Mouse (Mus musculus) stomach, embryonic 16.5 days (tissue): ENCODE measurements around the gene Fhad1. TPM values are rescaled to one million over a fixed set of nuclear protein-coding genes. Genes with fewer than 3 reads are reported as not detected.

Experiments used
- ATAC-seq: fragments of 200-750 bp; cut with Nextera tagmentation; 2 replicates; pipeline ENCODE4 v1.8.0; 2017; ENCODE audit warnings: moderate number of reproducible peaks, moderate TSS enrichment; ENCODE audit not compliant: insufficient read depth, low FRiP score
- H3K27ac ChIP-seq: fragments of 300-500 bp; sonication (generic); 2 replicates; pipeline ENCODE4 v1.5.1; 2014; ENCODE audit warnings: low read length
- H3K27me3 ChIP-seq: fragments of 300-500 bp; sonication (generic); 2 replicates; pipeline ENCODE4 v1.6.1; 2014; ENCODE audit warnings: low read length, control low read depth, mixed read lengths; ENCODE audit not compliant: control insufficient read depth, insufficient read depth
- H3K36me3 ChIP-seq: fragments of 300-500 bp; sonication (generic); 2 replicates; pipeline ENCODE4 v1.6.1; 2014; ENCODE audit warnings: low read length; ENCODE audit not compliant: control insufficient read depth, insufficient read depth
- H3K4me1 ChIP-seq: fragments of 300-500 bp; sonication (generic); 2 replicates; pipeline ENCODE4 v1.6.1; 2014; ENCODE audit warnings: low read length, control low read depth, mixed read lengths; ENCODE audit not compliant: control insufficient read depth, insufficient read depth
- H3K4me2 ChIP-seq: fragments of 300-500 bp; sonication (generic); 2 replicates; pipeline ENCODE4 v1.6.1; 2014; ENCODE audit warnings: low read depth, low read length, mixed read lengths
- H3K4me3 ChIP-seq: fragments of 300-500 bp; sonication (generic); replicated peaks from 2 replicates; pipeline ENCODE4 v1.5.1; 2014; ENCODE audit warnings: mild to moderate bottlenecking, low read length
- H3K9ac ChIP-seq: fragments of 300-500 bp; sonication (generic); 2 replicates; pipeline ENCODE4 v1.6.1; 2014; ENCODE audit warnings: low read length
- H3K9me3 ChIP-seq: fragments of 300-500 bp; sonication (generic); replicated peaks from 2 replicates; pipeline ENCODE4 v1.6.1; 2016; ENCODE audit warnings: low read length, control low read depth; ENCODE audit not compliant: control insufficient read depth
- WGBS: fragments of 180-500 bp; shearing (Covaris S2); extraction: QIAGEN DNeasy Blood & Tissue Kit; methylation state at CpG from one replicate; pipeline ENCODE4 v1.1.7; 2014; 5-methylcytosine and 5-hydroxymethylcytosine counted together
- polyA plus RNA-seq: library from polyadenylated mRNA; unstranded; fragments of >200 nt; fragmentation: Nextera tagmentation; extraction: Ambion mirVana; gene quantifications from 2 replicates; pipeline ENCODE4 v1.2.1, GENCODE M21; 2015

Fhad1 gene
- polyA plus RNA-seq, 1 experiment from 2014 or later = 5.3 TPM

DNA sequence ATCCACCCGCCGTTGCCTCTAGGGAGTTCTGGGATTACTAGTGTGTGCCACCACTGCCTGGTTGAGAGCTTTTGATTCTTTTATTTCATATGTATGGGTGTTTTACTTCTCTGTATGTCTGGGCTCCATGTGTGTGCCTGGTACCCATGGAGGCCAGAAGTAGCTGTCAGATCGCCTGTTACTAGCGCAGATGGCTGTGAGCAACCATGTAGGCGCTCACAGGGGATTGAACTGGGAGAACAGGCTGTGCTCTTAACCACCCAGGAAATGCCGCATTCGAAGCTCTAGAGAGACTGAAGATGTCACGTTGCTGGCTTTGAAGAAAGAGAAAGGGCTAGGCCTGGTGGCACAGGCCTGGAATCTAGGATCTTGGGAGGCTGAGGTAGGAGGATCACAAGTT is 73.6 kb downstream of the Fhad1 start:
- H3K9me3 ChIP-seq = no peaks in the 10 kb centered on the region
- H3K4me3 ChIP-seq = no peak overlapping the region
- no peaks in the 10 kb centered on the region for H3K27me3 ChIP-seq
- H3K4me2 ChIP-seq = no peak overlapping the region
- no peak for ATAC-seq
- no peaks in the 10 kb centered on the region for H3K36me3 ChIP-seq
- peaks cover 8% of the 10 kb centered on the region; the same call in 1 of the 2 replicates for H3K4me1 ChIP-seq
- no peak overlapping the region for H3K9ac ChIP-seq
- H3K27ac ChIP-seq = no peak overlapping the region
- 80% methylated on average over 8 of the region's 8 CpGs for WGBS

DNA sequence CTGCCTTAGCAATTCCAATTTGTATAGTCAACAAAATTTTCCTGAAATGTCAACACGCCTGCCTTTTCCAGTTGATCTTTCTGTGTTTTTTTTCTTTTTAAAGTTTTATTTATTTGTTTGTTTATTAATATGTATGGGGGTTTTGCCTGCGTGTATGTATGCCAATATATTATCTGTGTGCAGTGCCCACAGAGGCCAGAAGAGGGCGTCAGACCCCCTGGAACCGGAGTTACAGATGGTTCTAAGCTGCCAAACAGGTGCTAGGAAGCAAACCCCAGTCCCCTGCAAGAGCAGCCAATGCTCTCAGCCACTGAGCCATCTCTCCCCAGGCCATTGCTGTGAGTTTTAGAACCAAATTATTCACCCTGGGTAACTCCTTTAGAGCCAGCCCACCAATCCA is 76.3 kb downstream of the Fhad1 start:
- Histone ChIP-seq H3K4me1 (peaks cover 8% of the 10 kb centered on the region; the same call in 1 of the 2 replicates), H3K27me3 (no peaks in the 10 kb centered on the region), H3K4me3 (no peak overlapping the region), H3K36me3 (no peaks in the 10 kb centered on the region), H3K4me2 (no peak overlapping the region), H3K9me3 (no peaks in the 10 kb centered on the region), H3K9ac (no peak overlapping the region), H3K27ac (no peak overlapping the region)
- no peak for ATAC-seq
- 83% methylated on average over 4 of the region's 4 CpGs for WGBS

DNA sequence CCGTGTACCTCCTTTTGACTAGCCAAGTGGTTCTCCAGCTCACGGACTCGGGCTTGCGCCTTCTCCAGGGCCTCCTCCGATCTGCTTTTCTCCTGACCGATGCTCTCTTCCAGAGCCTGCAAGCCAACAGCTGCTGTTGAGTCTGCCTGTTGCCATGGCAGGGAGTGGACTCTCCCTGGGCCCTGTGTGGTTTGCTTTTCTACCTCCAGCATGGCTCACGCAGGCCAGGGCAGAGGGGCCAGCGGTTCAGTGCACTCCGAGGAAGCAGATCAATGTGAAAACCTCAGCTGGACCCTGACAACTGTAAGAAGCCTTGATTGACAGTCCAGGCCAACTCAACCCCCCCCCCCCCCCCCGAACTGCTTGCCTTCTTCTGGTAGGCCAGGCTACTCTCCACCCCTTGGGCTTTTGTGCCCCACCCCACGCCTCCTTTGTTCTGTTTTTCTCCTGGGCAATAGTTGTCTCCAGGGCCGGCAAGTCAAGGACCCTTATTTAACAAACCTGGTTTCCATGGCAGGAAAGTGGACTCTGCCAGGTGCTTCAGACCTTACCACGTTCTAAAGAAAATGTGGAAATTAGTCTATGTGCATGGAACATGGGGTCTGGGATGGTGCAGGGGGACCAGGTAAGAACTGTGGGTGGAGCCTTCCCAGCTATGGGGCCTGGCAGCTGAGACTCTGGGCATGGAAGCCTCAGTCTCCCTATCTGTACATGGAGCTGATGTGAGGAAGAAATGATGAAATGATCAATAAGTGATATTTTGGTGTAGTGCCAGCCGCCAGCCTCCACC is 81.9 kb downstream of the Fhad1 start:
- no peak for ATAC-seq
- Histone ChIP-seq H3K36me3 (no peaks in the 10 kb centered on the region), H3K4me3 (no peak overlapping the region), H3K9me3 (no peaks in the 10 kb centered on the region), H3K4me1 (peaks cover 9% of the 10 kb centered on the region; the same call in 1 of the 2 replicates), H3K27me3 (no peaks in the 10 kb centered on the region), H3K4me2 (no peak overlapping the region), H3K27ac (no peak overlapping the region), H3K9ac (no peak overlapping the region)
- WGBS = 47% methylated on average over 14 of the region's 14 CpGs

DNA sequence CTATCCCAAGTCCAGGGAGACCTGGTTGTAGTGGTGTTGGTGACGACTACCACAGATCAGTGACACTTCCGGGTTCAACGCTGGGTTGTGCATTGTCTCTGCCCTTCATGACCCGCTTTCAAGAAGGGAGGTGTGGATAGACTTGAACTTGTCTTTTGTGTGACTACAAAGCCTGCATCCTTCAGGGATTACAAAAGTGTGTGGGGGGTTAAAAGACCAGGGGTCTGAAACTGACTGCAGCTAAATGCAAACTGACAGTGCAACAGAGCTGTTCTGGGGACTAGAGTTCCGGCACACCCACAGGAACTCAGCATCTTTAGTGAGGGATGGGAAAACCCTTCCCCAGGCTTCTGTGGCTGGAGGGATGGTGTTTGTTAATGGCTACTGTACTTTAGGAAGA is 83.4 kb downstream of the Fhad1 start:
- H3K4me1 ChIP-seq = peaks cover 9% of the 10 kb centered on the region; the same call in 1 of the 2 replicates
- H3K4me3 ChIP-seq = no peak overlapping the region
- ATAC-seq = no peak
- 87% methylated on average over 5 of the region's 5 CpGs for WGBS
- H3K27me3 ChIP-seq = no peaks in the 10 kb centered on the region
- no peak overlapping the region for H3K4me2 ChIP-seq
- no peaks in the 10 kb centered on the region for H3K36me3 ChIP-seq
- H3K27ac ChIP-seq = no peak overlapping the region
- H3K9ac ChIP-seq = no peak overlapping the region
- H3K9me3 ChIP-seq = no peaks in the 10 kb centered on the region

DNA sequence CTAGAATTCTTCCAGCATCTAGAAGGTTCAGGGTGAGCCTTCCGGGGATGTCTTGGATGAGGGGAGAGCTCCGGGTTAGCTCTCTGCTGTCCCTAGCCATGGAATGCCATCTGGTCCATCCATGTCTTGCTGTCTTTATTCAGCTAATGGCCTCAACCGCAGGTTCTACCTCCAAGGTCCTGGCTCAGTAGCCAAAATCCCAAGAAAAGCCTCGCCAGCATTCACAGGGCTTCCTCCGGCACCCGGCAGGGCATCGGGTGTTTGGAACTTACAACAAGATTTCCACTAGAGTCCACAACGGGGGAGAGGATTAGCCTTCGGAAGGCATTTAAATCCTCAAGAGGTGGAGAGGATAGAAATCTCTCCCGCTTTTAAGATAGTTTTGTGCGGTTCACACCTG is 84.9 kb downstream of the Fhad1 start:
- H3K4me1 ChIP-seq = peaks cover 9% of the 10 kb centered on the region; the same call in 1 of the 2 replicates
- H3K36me3 ChIP-seq = no peaks in the 10 kb centered on the region
- no peak overlapping the region for H3K4me3 ChIP-seq
- H3K9ac ChIP-seq = no peak overlapping the region
- H3K9me3 ChIP-seq = no peaks in the 10 kb centered on the region
- no peak overlapping the region for H3K27ac ChIP-seq
- no peaks in the 10 kb centered on the region for H3K27me3 ChIP-seq
- no peak for ATAC-seq
- 85% methylated on average over 11 of the region's 11 CpGs for WGBS
- no peak overlapping the region for H3K4me2 ChIP-seq

DNA sequence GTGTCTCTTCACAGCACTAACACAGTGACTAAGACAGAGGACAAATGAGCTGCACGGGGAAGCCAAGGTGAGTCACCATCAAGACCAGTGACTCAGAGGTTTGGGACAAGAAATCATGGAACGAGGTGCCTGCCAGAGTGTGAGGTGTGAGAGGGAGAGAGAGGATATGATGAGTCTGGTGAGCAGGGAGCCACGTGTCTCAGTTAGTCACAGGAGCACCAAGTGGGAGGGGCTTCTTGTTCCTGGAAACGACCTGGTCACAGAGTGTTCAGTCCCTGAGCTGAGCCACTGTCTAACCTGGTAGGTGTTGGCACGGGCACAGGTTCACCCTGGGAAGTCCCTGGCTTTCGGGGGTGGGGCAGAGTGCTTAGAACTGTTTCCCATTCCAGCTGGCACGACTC is 86.0 kb downstream of the Fhad1 start:
- Histone ChIP-seq H3K27me3 (no peaks in the 10 kb centered on the region), H3K9ac (no peak overlapping the region), H3K27ac (no peak overlapping the region), H3K4me1 (peaks cover 9% of the 10 kb centered on the region; the same call in 1 of the 2 replicates), H3K4me2 (no peak overlapping the region), H3K9me3 (no peaks in the 10 kb centered on the region), H3K36me3 (no peaks in the 10 kb centered on the region), H3K4me3 (no peak overlapping the region)
- peak; percentile 55 for ATAC-seq
- whole genome bisulfite sequencing = 50% methylated on average over 7 of the region's 7 CpGs

DNA sequence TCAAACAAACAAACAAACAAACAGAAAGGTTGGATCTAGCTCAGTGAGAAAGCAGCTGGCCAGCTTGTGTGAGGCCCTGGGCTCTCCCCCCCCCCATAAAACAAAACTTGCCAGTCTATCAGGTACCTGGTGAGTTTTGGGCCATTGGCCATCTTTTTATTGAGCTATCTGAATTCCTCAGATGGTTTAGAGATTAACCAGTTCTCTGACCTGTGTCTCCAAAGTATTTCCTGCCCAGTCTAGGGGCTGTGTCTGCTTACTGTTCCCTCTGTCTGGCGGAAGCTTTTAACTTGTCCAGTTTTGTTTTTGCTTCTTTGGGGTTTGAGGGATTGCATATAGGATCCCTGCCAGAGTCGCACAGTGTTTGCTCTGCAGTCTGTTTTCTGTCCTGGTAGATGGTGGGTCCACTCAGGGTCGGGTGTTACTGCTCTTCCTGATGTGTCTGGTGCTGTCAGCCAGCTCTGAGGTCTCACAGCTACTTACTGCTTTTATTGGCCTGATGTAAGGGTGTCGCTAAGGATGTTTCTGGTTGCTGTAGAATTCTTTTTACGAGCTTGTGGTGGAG is 89.0 kb downstream of the Fhad1 start:
- H3K4me1 ChIP-seq = peaks cover 12% of the 10 kb centered on the region; the same call in 1 of the 2 replicates
- H3K9ac ChIP-seq = no peak overlapping the region
- no peak overlapping the region for H3K27ac ChIP-seq
- whole genome bisulfite sequencing = 28% methylated on average over 5 of the region's 5 CpGs
- no peak overlapping the region for H3K4me3 ChIP-seq
- peak; percentile 65; the same call in 1 of the 2 replicates for ATAC-seq
- no peak overlapping the region for H3K4me2 ChIP-seq
- H3K27me3 ChIP-seq = no peaks in the 10 kb centered on the region
- H3K36me3 ChIP-seq = no peaks in the 10 kb centered on the region
- no peaks in the 10 kb centered on the region for H3K9me3 ChIP-seq

DNA sequence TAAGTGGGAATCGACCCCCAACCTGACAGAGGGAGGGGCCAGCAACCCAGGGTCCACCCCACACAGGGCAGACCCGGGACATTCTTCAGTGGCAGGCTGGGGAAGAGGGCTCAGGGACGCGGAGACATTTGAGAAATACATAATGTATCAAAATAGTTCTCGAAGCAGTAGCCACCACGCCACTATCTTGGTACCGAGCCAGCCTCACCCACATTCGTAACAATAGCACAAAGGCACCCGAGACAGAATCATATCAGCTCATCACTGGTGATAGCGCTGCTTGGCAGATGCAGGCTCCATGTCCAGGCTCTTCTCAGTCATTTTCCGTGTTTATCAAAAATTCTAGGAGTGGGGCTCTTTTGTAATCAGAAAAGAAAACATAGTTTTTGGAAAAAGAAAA is 90.9 kb downstream of the Fhad1 start:
- Histone ChIP-seq H3K9me3 (no peaks in the 10 kb centered on the region), H3K4me1 (0 out of 2 replicates have a peak, but pooled peaks cover 4% of the 10 kb centered on the region), H3K4me3 (no peak overlapping the region), H3K27me3 (no peaks in the 10 kb centered on the region), H3K27ac (no peak overlapping the region), H3K4me2 (no peak overlapping the region), H3K9ac (no peak overlapping the region), H3K36me3 (no peaks in the 10 kb centered on the region)
- no peak for ATAC-seq
- 67% methylated on average over 11 of the region's 11 CpGs for WGBS

DNA sequence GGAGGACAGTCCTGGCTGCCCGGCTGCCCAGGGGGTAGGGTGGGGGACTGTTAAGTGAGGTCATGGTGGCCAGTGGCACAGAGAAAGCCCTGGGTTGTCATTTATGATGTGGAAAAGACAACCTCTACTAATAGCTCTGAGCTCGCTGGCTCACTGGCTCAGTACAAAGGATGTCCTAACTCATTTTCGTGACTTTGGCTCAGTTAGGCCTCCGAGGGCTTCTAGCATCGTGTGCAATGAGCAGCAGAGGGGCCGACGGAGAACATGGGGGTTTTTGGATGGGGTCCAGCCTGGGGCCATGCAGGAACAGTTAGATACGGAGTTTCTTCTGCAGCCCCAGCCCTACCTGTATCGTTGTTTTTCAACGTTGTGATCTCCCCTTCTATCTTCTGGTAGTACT is 94.5 kb downstream of the Fhad1 start:
- Histone ChIP-seq H3K4me3 (no peak overlapping the region), H3K9me3 (no peaks in the 10 kb centered on the region), H3K27me3 (no peaks in the 10 kb centered on the region), H3K4me2 (no peak overlapping the region), H3K9ac (no peak overlapping the region), H3K36me3 (no peaks in the 10 kb centered on the region), H3K4me1 (0 out of 2 replicates have a peak, but pooled peaks cover 6% of the 10 kb centered on the region), H3K27ac (no peak overlapping the region)
- no peak for ATAC-seq
- WGBS = 81% methylated on average over 10 of the region's 10 CpGs
